Comparison of ENCODE assay signal across 7 mouse cellular contexts in the genomic region with DNA sequence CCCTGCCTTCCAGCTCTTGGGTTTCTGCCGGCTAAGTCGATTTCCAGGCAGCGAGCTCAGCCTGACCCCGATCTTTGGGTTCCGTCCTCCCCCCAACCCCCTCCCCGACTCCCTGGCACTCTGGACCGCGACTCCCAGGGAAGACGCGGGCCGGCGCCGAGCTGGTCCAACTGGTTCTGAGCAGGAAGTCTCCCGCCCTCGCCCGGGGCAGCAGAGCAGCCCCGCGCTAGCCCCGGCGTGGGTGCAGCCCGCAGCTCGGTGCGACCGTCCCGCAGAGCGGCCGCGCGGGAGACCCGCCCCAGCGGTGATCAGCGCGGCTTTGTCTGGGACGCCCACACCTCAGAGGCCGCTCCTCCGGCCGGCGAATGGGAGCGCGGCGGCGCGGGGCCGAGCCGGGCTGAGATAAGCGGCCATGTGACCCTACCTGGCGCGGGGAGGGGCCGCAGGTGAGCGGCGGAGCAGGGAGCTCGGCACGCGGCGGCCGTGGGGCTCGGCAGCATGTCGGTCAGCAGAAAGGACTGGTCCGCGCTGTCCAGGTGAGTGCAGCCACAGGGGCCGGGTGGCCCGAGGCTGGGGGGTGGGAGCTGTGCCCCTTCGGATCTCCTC. TPM values are rescaled to one million over a fixed set of nuclear protein-coding genes. Genes with fewer than 3 reads are reported as not detected.
DNase-seq lines count a peak whose midpoint lies in the region; ATAC-seq and TF ChIP-seq lines count a peak whose summit lies in the region.

A gene (plus strand): TSS at position 118 of the 606 bp plus-strand sequence.

- no peaks in the 10 kb centered on the region for H3K36me3 ChIP-seq in thymus, adult 2 months (ENCODE audit: control insufficient read depth, insufficient read depth, low read length)
- H3K36me3 ChIP-seq in forebrain, embryonic 12.5 days (replicated peaks): no peaks in the 10 kb centered on the region
- no peaks in the 10 kb centered on the region for H3K36me3 ChIP-seq in kidney, embryonic 14.5 days (ENCODE audit: control insufficient read depth, insufficient read depth, low read length)

- no peak within 1 kb of the TSS for H3K27ac ChIP-seq in thymus, adult 2 months (ENCODE audit: control insufficient read depth, insufficient read depth, low read length)
- H3K27ac ChIP-seq in forebrain, embryonic 12.5 days: no peak within 1 kb of the TSS
- no peak within 1 kb of the TSS for H3K27ac ChIP-seq in kidney, embryonic 14.5 days (ENCODE audit: low read depth, low read length)

- 1% methylated on average over 63 of the region's 63 CpGs for WGBS in thymus, adult 2 months
- under 1% methylated on average over 63 of the region's 63 CpGs for whole genome bisulfite sequencing in forebrain, embryonic 12.5 days
- under 1% methylated on average over 62 of the region's 63 CpGs for WGBS in kidney, embryonic 14.5 days

- H3K9me3 ChIP-seq in forebrain, embryonic 12.5 days: no peaks in the 10 kb centered on the region
- H3K9me3 ChIP-seq in kidney, embryonic 14.5 days (ENCODE audit: control insufficient read depth, low read length): no peaks in the 10 kb centered on the region

- H3K27me3 ChIP-seq in thymus, adult 2 months (ENCODE audit: control insufficient read depth, insufficient read depth, low read length): peaks cover 9% of the 10 kb centered on the region
- peaks cover 69% of the 10 kb centered on the region for H3K27me3 ChIP-seq in forebrain, embryonic 12.5 days
- peaks cover 20% of the 10 kb centered on the region for H3K27me3 ChIP-seq in kidney, embryonic 14.5 days (ENCODE audit: control insufficient read depth, insufficient read depth, low read length)

- no peak for TF ChIP-seq CTCF in thymus, adult 2 months (IDR thresholded peaks at IDR 0.05; ENCODE audit: borderline replicate concordance, control insufficient read depth, extremely low read depth, insufficient read depth, low read length, poor library complexity)

- 0 out of 2 replicates have a peak, but pooled peaks have one; percentile 22 for TF ChIP-seq POLR2A in thymus, adult 2 months (IDR thresholded peaks at IDR 0.05; ENCODE audit: control insufficient read depth, extremely low read depth, insufficient read depth, low read length, poor library complexity)

- DNase-seq in thymus, adult 2 months: no peak
- no peak for DNase-seq in thymus, adult 18-20 months
- peak; percentile 47 for DNase-seq in lung, postnatal 14 days
- peak; percentile 37 for DNase-seq in testis, postnatal 14 days (ENCODE audit: low spot score)

- peak; percentile 60 for ATAC-seq in forebrain, embryonic 12.5 days (ENCODE audit: low FRiP score)
- ATAC-seq in kidney, embryonic 14.5 days (ENCODE audit: low FRiP score, low TSS enrichment): peak; percentile 63
- no peak for ATAC-seq in frontal cortex, adult (ENCODE audit: low TSS enrichment)

- H3K9ac ChIP-seq in forebrain, embryonic 12.5 days: peak within 1 kb of the TSS; percentile 61
- peak within 1 kb of the TSS; percentile 72 for H3K9ac ChIP-seq in kidney, embryonic 14.5 days (ENCODE audit: low read depth, low read length)

- peak within 1 kb of the TSS; percentile 99 for H3K4me2 ChIP-seq in forebrain, embryonic 12.5 days
- peak within 1 kb of the TSS; percentile 92 for H3K4me2 ChIP-seq in kidney, embryonic 14.5 days (replicated peaks; ENCODE audit: low read depth, low read length)

- H3K4me1 ChIP-seq in thymus, adult 2 months (replicated peaks; ENCODE audit: control insufficient read depth, insufficient read depth, low read length): peaks cover 36% of the 10 kb centered on the region
- peaks cover 10% of the 10 kb centered on the region for H3K4me1 ChIP-seq in forebrain, embryonic 12.5 days
- peaks cover 7% of the 10 kb centered on the region; the same call in 1 of the 2 replicates for H3K4me1 ChIP-seq in kidney, embryonic 14.5 days (ENCODE audit: control insufficient read depth, insufficient read depth, low read length)

- peak within 1 kb of the TSS; percentile 27 for H3K4me3 ChIP-seq in thymus, adult 2 months (ENCODE audit: control insufficient read depth, insufficient read depth, low read length)
- peak within 1 kb of the TSS; percentile 60 for H3K4me3 ChIP-seq in forebrain, embryonic 12.5 days (replicated peaks)
- peak within 1 kb of the TSS; percentile 48 for H3K4me3 ChIP-seq in kidney, embryonic 14.5 days (ENCODE audit: low read length)

RNA-seq across cellular contexts. Expression of the gene that starts here (rescaled TPM):
- 36.0 and 38.7 TPM in 2 replicates for polyA plus RNA-seq in thymus, adult 2 months (2012; rRNA removed)
- 0.84 and 0.87 TPM in 2 replicates for polyA plus RNA-seq in forebrain, embryonic 12.5 days (2016; fragmentation: Nextera tagmentation; extraction: Ambion mirVana)
- polyA plus RNA-seq in kidney, embryonic 14.5 days (2014; fragmentation: Nextera tagmentation; extraction: Ambion mirVana): 12.1 and 19.5 TPM in 2 replicates

Comparison
In these comparisons a context has a peak if more than half of its experiments do, and no peak if none do; other contexts are left out.
1. Peak in ATAC-seq, H3K4me3 ChIP-seq, H3K9ac ChIP-seq and H3K4me2 ChIP-seq in forebrain, embryonic 12.5 days; RNA of the gene not detected or under 1 TPM.
2. DNase-seq: peak in lung, postnatal 14 days (single experiment) and testis, postnatal 14 days (single experiment); none in thymus, adult 2 months (single experiment) and thymus, adult 18-20 months (0 of 2).
3. Peak in every context shown above with its lines, with median percentiles within 50 percentile points of each other: H3K4me3 ChIP-seq.